Mouse (Mus musculus) urinary bladder, postnatal 25 days (tissue): ENCODE measurements around the gene Col6a6.
"Not testable (repeated sequence)": the region's sequence is repeated elsewhere in the genome, so short reads cannot be mapped to it uniquely, and the experiment has no call there.

ENCODE experiments used
- DNase-seq: peaks from one replicate; pipeline ENCODE4 v3.0.0; 2022; ENCODE audit warnings: low spot score

Col6a6 gene

DNA sequence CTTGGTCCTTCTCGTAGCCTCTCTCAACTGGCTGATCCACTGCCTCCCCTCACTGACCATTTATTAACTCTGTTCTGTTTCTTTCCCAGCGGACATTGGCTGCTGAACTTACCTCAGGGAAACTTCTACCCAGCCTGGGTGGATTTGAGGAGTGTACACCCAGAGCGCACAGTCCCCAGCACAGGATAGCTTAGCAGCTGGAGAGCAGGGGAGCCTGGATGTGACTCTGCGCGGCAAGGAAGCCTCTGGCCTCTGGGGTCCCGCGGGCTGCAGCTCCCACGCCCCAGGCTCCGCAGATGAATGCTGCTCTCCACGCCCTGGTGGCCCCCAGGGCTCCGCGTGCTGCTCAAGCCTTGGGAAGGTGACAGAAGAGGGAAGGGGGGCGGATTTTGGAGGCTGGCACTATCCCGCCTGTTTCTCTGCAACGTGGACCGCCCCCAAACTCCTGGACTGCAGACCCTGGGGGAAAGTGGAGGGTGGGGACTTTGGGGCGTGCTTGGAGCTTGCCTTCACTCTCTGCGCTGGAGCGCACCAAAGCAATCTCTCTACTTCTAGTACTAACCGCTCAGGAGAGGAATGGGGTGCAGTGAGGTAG is at the start of gene Col6a6:
Col6a6 (minus strand) TSS at position 370 of the 595 bp plus-strand sequence.
- no peak for DNase-seq

DNA sequence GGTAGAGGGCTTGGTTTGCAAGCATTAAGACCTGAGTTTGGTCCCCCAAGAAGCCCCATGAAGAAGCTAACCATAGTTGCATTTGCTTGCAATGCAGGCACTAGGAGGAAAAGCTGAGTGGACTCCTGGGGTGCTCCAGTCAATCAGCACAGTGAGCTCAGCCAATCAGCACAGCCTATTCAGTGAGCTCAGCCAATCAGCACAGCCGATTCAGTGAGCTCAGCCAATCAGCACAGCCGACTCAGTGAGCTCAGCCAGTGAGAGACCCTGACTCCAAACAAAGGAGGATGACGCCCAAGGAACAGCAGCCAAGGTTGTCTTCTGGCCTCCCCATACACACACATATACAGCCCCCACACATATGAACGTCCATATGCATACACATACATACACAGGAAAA is 48.2 kb upstream of the Col6a6 start:
- no peak for DNase-seq

DNA sequence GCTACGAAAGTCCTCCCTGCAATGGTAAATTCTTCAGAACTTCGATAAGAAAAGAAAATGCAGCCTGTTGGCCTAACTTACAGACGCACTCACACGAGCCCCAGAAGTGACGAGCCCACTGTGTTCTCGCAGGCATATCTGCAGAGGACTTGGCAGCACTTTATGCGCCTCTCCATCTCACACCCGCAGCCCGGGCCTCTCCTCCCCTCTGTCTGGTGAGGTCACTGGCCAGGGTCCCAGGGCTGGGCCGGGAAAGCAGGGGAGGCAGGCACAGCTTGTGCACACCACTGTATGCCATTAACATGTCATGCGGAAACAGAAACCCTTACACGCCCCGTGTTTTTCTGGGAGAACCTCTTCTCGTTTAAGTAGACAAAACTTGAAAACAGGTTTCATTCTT is 43.7 kb upstream of the Col6a6 start:
- DNase-seq = no peak

- DNase-seq = peak; percentile 43
These were observed 29.8 kb upstream of the Col6a6 start for GRCm38 (mm10) chr9:105857773-105858172.

DNA sequence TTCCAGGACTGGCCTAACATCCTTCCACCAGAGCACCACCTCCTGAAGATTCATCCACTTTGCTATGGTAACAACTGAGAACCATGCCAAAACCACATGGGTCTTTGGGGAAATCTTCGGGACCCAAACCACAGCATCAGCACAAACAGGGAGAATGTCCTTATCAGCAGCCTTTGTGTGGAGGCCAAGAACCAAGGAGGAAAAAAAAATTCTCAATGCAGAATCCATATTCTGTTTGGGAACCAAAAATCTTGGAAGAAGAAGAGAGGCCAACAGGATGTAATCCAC is 24.8 kb upstream of the Col6a6 start:
- DNase-seq = no peak

DNA sequence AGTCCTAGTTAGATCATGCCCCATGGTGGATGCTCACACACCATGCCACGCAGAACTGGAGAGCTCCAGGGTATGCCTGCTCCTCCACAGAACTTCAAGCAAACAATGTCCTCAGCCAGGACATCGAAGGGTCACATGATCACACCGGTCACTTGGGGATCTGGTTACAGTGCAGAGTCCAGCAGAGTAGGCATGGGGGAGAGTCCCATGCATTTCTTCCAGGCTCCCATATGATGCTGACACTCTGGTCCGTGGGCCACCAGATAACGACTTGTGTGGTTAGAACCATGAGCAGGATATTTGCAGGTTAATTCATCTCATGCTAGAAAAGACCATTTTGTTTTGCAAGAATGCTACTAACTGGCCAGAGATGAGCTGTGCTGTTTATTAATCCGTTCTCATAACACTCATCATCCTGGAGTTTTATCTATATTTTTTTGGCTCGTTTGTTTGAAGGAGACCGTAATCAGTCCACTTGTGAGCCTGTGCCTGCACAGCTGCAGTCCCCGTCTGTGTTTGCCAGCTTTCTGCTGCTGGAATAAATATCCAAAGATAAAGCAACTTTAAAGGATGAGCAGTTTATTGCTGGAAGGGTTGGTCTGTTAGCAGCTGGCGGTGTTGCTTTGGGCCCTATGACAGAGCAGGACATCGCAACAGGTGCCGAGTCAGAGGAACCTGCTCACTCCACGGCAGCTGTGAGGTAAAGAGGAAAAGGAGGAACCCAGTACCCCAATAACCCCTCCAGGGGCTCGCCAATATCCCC is 24.2 kb upstream of the Col6a6 start:
- DNase-seq = no peak

GRCm38 (mm10) chr9:105851011-105851410 is 23.1 kb upstream of the Col6a6 start:
- no peak for DNase-seq

GRCm38 (mm10) chr9:105848396-105848795 is 20.4 kb upstream of the Col6a6 start:
- DNase-seq = no peak

GRCm38 (mm10) chr9:105847261-105847660 is 19.3 kb upstream of the Col6a6 start:
- no peak for DNase-seq

DNA sequence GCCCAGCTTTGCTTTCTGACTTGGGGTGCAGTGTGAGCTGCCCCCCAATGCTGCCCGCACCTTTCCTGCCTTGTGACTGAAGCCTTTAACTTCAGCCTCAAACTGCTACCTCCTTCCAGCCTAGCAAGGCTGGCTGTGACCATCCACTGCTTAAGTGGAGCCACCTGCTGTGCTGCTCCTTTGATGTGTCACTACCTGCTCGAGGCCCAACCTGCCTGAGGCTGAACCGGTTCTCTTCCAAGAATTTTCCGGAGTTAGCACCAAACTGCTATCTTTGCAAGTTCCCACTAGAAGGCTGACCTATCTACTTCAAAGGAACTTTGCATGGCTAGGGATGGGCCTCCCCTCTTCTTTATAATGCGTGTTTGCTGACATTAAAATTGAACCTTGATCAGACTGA is 13.4 kb upstream of the Col6a6 start:
- DNase-seq = not testable (repeated sequence)

DNA sequence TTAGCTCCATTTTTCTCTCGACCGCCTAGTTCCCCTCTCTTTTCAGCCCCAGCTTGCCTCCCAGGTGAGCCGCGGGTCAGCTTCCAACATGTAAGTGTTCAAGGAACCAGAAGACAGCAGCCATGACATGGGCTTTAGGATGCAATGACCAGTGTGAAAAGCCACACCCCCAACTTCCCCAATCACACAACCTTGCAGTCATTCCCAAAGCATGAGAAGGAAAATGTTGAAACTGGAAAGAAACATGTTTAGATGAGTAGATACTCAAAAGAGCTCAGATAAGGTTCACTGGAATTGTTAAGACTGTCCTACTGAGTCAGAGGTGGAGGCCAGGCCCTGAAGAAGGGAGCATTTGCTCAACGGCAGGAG is 11.2 kb upstream of the Col6a6 start:
- no peak for DNase-seq

- DNase-seq = no peak
These were observed 10.6 kb upstream of the Col6a6 start for GRCm38 (mm10) chr9:105838396-105839146.

DNA sequence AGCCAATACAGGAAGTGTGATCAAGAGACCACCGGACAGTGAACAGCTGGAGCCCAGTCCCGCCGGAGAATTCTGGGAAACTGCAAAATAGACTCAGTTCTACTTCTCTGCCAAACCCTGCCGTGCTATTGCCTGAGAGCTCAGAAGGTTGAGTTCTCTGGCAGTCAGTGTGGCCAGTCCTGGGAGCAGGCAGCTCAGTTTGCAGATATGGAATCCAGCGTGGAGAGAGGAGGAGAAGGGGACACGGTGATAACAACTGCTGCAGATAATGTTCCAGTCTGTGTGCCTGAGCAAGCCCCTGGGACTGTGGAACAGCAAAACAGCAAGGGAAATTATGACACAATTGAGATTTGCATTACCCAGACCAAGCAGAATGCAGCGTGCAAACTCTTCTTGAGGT is 7.6 kb upstream of the Col6a6 start:
- DNase-seq = no peak

GRCm38 (mm10) chr9:105834799-105835198 is 6.8 kb upstream of the Col6a6 start:
- DNase-seq = no peak

DNA sequence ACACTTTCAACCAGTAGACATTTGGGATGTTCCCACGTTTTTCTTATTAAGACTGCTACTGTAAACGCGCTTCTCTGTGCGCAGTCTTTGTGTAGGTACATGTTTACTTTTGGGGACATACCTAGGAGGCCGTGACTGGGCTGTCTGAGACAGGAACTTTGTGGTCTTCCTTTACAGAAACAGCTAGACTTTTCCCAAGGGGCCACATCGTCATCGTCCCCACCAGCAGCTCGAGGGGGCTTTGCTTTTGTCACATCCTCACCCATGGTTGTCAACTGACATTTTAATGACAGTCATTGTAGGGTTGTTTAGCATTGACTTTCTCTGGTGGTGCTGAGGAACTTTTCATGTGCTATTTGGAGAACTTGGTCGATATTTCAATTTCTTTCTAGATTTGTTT is 3.3 kb upstream of the Col6a6 start:
- no peak for DNase-seq

DNA sequence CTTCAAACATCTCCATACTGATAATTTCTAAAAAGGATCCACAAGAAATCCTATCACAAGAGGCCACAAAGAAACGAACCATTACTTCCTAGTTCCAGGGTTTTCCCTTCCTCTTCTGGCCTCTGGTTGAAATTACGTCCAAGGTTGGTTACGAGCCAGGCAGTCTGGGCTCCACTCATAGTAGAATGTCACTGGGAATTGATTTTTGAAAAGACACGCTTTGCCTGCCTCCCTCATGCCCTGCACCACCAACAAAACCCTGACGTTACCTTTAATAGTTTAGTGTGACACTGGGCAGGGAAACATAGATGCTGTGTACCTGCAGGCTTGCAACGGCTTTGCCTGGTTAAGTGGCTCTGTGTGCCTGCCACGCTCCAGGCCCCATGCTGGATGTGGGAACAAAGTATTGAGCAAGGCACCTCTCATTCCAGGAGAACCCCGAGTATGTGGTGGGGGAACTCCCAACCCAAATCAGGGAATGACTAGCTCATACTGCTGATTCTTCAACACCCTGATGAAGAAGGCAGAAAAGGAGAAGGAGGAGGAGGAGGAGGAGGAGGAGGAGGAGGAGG is 798 bp downstream of the Col6a6 start:
- DNase-seq = no peak

DNA sequence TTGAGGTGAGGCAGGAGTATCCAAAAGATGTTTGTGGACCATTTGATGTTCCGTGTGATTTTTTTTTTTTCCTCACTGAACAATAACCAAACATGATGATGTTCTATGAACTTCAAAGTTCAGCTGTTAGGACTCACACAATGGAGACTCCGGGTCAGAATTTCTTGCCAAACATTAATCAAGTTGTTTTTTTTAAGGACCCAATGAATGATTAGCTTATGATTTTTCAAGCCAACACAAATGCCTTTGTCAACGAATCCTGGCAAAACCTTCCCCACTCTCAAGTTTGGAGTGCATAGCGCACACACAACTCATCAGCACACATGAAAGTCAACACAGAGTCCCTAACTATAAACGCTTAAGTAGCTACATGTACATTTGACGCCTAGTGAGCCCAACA is 7.2 kb downstream of the Col6a6 start:
- DNase-seq = no peak

DNA sequence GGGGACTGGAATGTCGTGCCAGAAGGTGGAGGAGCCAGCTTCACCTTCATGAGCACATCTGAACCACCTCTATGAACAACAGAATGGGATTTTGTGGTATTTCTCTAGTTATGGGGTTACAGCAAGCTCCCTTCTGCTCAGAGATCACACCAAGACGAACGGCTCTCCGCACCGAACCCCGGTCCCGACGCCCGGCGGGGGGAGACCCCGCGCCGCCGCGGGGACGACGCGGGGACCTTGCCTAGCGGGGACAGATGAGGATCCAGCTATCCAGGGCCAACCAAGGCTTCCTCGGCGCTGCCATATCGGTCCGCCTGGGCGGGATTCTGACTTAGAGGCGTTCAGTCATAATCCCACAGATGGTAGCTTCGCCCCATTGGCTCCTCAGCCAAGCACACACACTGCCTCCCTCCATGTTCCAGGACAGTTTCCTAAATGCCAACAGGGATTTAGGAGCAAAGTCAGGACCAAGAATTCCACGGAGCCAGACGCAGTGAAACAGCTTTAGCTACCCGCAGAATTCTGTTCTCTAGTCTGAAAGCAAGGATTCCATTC is 8.7 kb downstream of the Col6a6 start:
- no peak for DNase-seq

- DNase-seq = no peak
These were observed 13.5 kb downstream of the Col6a6 start for GRCm38 (mm10) chr9:105814436-105814835.

DNA sequence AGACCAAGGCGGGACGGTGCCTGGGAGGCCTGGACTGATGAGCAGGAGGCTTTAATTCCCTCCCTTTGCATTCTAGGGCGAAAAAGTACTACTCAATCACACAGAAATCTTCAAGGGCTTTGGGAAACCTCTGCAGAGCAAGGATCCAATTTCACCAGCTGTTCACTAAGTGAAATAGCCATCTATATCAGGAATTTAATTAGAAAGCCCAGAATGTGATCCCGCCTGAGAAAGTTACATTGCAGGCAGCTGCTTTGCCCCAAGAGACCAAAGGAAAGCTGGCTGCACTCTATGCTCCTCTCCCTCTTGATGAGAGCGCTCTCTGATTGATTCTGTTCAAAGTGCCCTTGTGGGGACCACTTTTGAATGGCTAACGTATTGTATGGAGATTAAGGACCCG is 16.5 kb downstream of the Col6a6 start:
- DNase-seq = no peak

DNA sequence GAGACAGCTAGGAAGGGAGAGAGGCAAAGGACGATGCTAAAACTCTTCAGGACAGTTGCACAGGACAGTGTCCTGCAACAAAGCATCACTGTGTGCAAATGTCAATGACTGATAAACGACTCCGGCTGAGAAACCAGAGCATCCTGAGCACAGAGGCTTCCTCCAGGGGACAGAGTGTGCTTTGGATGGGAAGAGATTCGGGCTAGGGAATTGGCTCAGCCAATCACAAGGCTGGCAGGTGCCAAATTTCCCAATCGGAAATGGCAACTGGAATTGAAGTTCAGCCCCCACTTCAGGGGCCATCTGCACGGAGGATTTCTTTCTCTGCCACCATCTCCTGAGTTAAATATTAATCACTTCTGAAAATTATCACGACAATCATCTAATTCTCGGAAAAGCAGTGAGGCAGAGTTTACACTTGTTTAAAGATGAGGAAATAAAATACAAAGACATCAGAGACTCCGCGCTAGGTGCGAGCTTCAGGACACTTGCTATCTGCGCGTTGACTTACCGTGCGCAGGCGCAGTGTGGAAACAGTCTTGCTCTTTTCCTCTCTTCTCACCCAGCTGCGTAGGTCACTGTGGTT is 18.9 kb downstream of the Col6a6 start:
- no peak for DNase-seq

GRCm38 (mm10) chr9:105803416-105803815 is 24.5 kb downstream of the Col6a6 start:
- no peak for DNase-seq
